ENCODE assay signal across 8 mouse cellular contexts in genomic region chr5:103754330-103755134, GRCm38 (mm10).
DNase-seq lines count a peak whose midpoint lies in the region; ATAC-seq and TF ChIP-seq lines count a peak whose summit lies in the region.

No protein-coding gene starts in this region.

- TF ChIP-seq CTCF in lung, postnatal 0 days (IDR thresholded peaks at IDR 0.05): no peak

- peak overlapping the region; percentile 97 for H3K27ac ChIP-seq in embryonic facial prominence, embryonic 10.5 days (replicated peaks)
- peak overlapping the region; percentile 99 for H3K27ac ChIP-seq in heart, embryonic 10.5 days
- peak overlapping the region; percentile 99 for H3K27ac ChIP-seq in lung, postnatal 0 days (ENCODE audit: low read length)

- peaks cover 4% of the 10 kb centered on the region; the same call in 1 of the 2 replicates for H3K9me3 ChIP-seq in embryonic facial prominence, embryonic 10.5 days
- H3K9me3 ChIP-seq in heart, embryonic 10.5 days: no peaks in the 10 kb centered on the region
- H3K9me3 ChIP-seq in lung, postnatal 0 days (ENCODE audit: low read length): no peaks in the 10 kb centered on the region

- peak; percentile 47 for ATAC-seq in lung, postnatal 0 days

- peak overlapping the region; percentile 74 for H3K9ac ChIP-seq in lung, postnatal 0 days (replicated peaks; ENCODE audit: low read depth)

- peaks cover 26% of the 10 kb centered on the region for H3K4me1 ChIP-seq in embryonic facial prominence, embryonic 10.5 days
- H3K4me1 ChIP-seq in heart, embryonic 10.5 days: peaks cover 32% of the 10 kb centered on the region; the same call in 1 of the 2 replicates
- peaks cover 18% of the 10 kb centered on the region for H3K4me1 ChIP-seq in lung, postnatal 0 days (ENCODE audit: insufficient read depth, low read depth, low read length)

- TF ChIP-seq EP300 in lung, postnatal 0 days (IDR thresholded peaks at IDR 0.05): peak; percentile 15; the same call in 1 of the 2 replicates

- peaks cover 38% of the 10 kb centered on the region for H3K27me3 ChIP-seq in embryonic facial prominence, embryonic 10.5 days (replicated peaks; ENCODE audit: low read depth, poor library complexity, severe bottlenecking)
- peaks cover 36% of the 10 kb centered on the region for H3K27me3 ChIP-seq in heart, embryonic 10.5 days (ENCODE audit: insufficient read depth, poor library complexity, severe bottlenecking)
- no peaks in the 10 kb centered on the region for H3K27me3 ChIP-seq in lung, postnatal 0 days (replicated peaks; ENCODE audit: insufficient read depth, low read length)

- H3K36me3 ChIP-seq in embryonic facial prominence, embryonic 10.5 days (replicated peaks): no peaks in the 10 kb centered on the region
- H3K36me3 ChIP-seq in heart, embryonic 10.5 days: no peaks in the 10 kb centered on the region
- no peaks in the 10 kb centered on the region for H3K36me3 ChIP-seq in lung, postnatal 0 days (ENCODE audit: insufficient read depth, low read length)

- H3K4me2 ChIP-seq in lung, postnatal 0 days (replicated peaks; ENCODE audit: low read depth, low read length): peak overlapping the region; percentile 58

- peak; percentile 56 for DNase-seq in urinary bladder, postnatal 14 days (ENCODE audit: low spot score)
- no peak for DNase-seq in urinary bladder, postnatal 10 days (ENCODE audit: low spot score)
- DNase-seq in embryonic facial prominence, embryonic 10.5 days (ENCODE audit: low spot score): peak; percentile 60
- DNase-seq in heart, embryonic 10.5 days (ENCODE audit: low spot score): peak; percentile 90
- DNase-seq in kidney, adult 9 months: peak; percentile 74
- DNase-seq in lung, postnatal 0 days (ENCODE audit: low spot score): peak; percentile 80
- peak; percentile 29 for DNase-seq in ovary, postnatal 14 days (ENCODE audit: low spot score)
- DNase-seq in urinary bladder, postnatal 4 days (ENCODE audit: low spot score in 2 of 2): no peak

- WGBS in embryonic facial prominence, embryonic 10.5 days: 3% methylated on average over 42 of the region's 42 CpGs
- WGBS in heart, embryonic 10.5 days: 2% methylated on average over 34 of the region's 42 CpGs
- 3% methylated on average over 37 of the region's 42 CpGs for WGBS in lung, postnatal 0 days

- H3K4me3 ChIP-seq in embryonic facial prominence, embryonic 10.5 days: peak overlapping the region; percentile 79
- H3K4me3 ChIP-seq in heart, embryonic 10.5 days: peak overlapping the region; percentile 84
- peak overlapping the region; percentile 78 for H3K4me3 ChIP-seq in lung, postnatal 0 days (ENCODE audit: low read depth, low read length)

Comparison
In these comparisons a context has a peak if more than half of its experiments do, and no peak if none do; other contexts are left out.
1. DNase-seq: peak in urinary bladder, postnatal 14 days (single experiment), embryonic facial prominence, embryonic 10.5 days (single experiment), heart, embryonic 10.5 days (single experiment), kidney, adult 9 months (single experiment), lung, postnatal 0 days (single experiment) and ovary, postnatal 14 days (single experiment); none in urinary bladder, postnatal 10 days (single experiment) and urinary bladder, postnatal 4 days (0 of 2).
2. Peak in every context shown above with its lines, with median percentiles within 50 percentile points of each other: H3K27ac ChIP-seq and H3K4me3 ChIP-seq.